Mouse (Mus musculus) embryonic facial prominence, embryonic 14.5 days (tissue): ENCODE results near the gene Gnptg. TPM values are rescaled to one million over a fixed set of nuclear protein-coding genes. Genes with fewer than 3 reads are reported as not detected.

Source experiments
- ATAC-seq: fragments of 200-750 bp; cut with Nextera tagmentation; 2 replicates; pipeline ENCODE4 v1.8.0; 2017; ENCODE audit warnings: low read depth, moderate number of reproducible peaks, moderate TSS enrichment
- DNase-seq: peaks from one replicate; pipeline ENCODE4 v3.0.0-alpha.2; 2015; ENCODE audit warnings: low spot score
- H3K27ac ChIP-seq: fragments of 300-500 bp; sonication (generic); replicated peaks from 2 replicates; pipeline ENCODE4 v1.5.1; 2014; ENCODE audit warnings: low read depth, mild to moderate bottlenecking, low read length, moderate library complexity
- H3K27me3 ChIP-seq: fragments of 300-500 bp; sonication (generic); replicated peaks from 2 replicates; pipeline ENCODE4 v1.6.1; 2014; ENCODE audit warnings: low read length; ENCODE audit not compliant: control insufficient read depth, insufficient read depth
- H3K36me3 ChIP-seq: fragments of 300-500 bp; sonication (generic); 2 replicates; pipeline ENCODE4 v1.6.1; 2014; ENCODE audit warnings: low read length, mixed read lengths; ENCODE audit not compliant: control insufficient read depth, insufficient read depth
- H3K4me1 ChIP-seq: fragments of 300-500 bp; sonication (generic); 2 replicates; pipeline ENCODE4 v1.6.1; 2014; ENCODE audit warnings: antibody characterized with exemption, low read length; ENCODE audit not compliant: control insufficient read depth, insufficient read depth
- H3K4me2 ChIP-seq: fragments of 300-500 bp; sonication (generic); 2 replicates; pipeline ENCODE4 v1.6.1; 2014; ENCODE audit warnings: low read depth, mild to moderate bottlenecking, low read length, moderate library complexity, mixed read lengths
- H3K4me3 ChIP-seq: fragments of 300-500 bp; sonication (generic); 2 replicates; pipeline ENCODE4 v1.5.1; 2014; ENCODE audit warnings: low read depth, mild to moderate bottlenecking, low read length
- H3K9ac ChIP-seq: fragments of 300-500 bp; sonication (generic); 2 replicates; pipeline ENCODE4 v1.6.1; 2014; ENCODE audit warnings: low read depth, mild to moderate bottlenecking, low read length, moderate library complexity, mixed read lengths
- H3K9me3 ChIP-seq: fragments of 300-500 bp; sonication (generic); 2 replicates; pipeline ENCODE4 v1.6.1; 2016; ENCODE audit warnings: low read length; ENCODE audit not compliant: control insufficient read depth
- WGBS: fragments of 180-500 bp; shearing (Covaris S2); extraction: QIAGEN DNeasy Blood & Tissue Kit; methylation state at CpG from one replicate; pipeline ENCODE4 v1.1.7; 2014; 5-methylcytosine and 5-hydroxymethylcytosine counted together
- polyA plus RNA-seq: library from polyadenylated mRNA; unstranded; fragments of >200 nt; fragmentation: Nextera tagmentation; extraction: Ambion mirVana; gene quantifications from 2 replicates; pipeline ENCODE4 v1.2.1, GENCODE M21; 2014

The Gnptg gene
- polyA plus RNA-seq, 1 experiment from 2014 or later, result 32.4 TPM

- Histone ChIP-seq H3K27ac (peak overlapping the region; percentile 99), H3K36me3 (peaks cover 29% of the 10 kb centered on the region), H3K9ac (peak overlapping the region; percentile 100), H3K27me3 (no peaks in the 10 kb centered on the region), H3K4me1 (peaks cover 14% of the 10 kb centered on the region), H3K9me3 (no peaks in the 10 kb centered on the region), H3K4me3 (peak overlapping the region; percentile 99), H3K4me2 (peak overlapping the region; percentile 97)
- peak; percentile 94 for ATAC-seq
- WGBS, result under 1% methylated on average over 61 of the region's 92 CpGs
- peak; percentile 96 for DNase-seq
Measured at GRCm38 (mm10) chr17:25272951-25273705, 33.2 kb upstream of the Gnptg start.

DNA sequence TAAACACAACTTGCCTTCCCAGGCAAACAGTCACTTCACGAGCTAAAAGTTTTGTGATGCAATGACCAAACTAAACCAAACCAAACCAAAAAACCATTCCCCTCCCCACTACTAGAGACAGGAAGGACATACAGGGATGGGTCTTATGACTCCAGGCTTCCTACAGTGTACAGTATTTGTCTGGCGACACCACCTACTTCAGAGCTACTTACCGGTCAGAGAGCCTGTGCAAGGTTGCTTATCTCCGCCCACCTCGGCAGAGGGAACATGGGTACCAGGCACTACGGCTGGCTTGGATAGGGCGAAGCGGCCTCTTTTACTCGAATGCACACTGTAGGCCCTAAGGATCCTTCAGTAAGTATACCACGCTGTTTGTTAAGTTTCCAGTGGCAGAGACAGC, 32.4 kb upstream of the Gnptg start:
- Histone ChIP-seq H3K4me2 (peak overlapping the region; percentile 97), H3K36me3 (peaks cover 37% of the 10 kb centered on the region), H3K27ac (peak overlapping the region; percentile 99), H3K9me3 (no peaks in the 10 kb centered on the region), H3K4me1 (peaks cover 14% of the 10 kb centered on the region), H3K4me3 (peak overlapping the region; percentile 99), H3K27me3 (no peaks in the 10 kb centered on the region), H3K9ac (peak overlapping the region; percentile 100)
- DNase-seq (no peak), ATAC-seq (no peak)
- 2% methylated on average over 10 of the region's 10 CpGs for WGBS

DNA sequence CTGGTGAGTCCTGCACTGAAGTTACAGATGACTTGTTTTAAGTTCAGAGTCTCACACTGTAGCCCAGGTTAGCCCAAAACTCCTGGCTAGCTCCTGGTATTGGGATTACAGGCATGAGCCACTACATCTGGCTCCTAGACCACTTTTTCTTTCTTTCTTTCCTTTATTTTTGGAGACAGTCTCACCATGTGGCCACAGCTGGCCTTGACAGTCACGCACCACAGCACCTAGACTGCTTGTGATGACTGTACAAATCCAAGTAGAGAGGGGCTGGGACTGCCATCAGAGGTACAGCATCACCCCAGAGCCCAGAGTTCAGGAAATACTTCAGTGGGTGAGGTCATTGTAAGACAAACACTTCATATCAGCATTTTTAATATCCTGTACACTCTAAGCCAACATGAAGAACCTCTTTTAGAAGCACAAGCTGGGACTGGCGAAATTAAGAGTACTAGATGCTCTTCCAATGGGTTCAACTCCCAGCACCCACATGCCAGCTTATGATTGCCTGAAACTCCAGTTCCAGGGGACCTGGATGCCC, 30.9 kb upstream of the Gnptg start:
- no peak overlapping the region for H3K27ac ChIP-seq
- H3K4me1 ChIP-seq, result peaks cover 14% of the 10 kb centered on the region
- peak overlapping the region; percentile 100; the same call in 1 of the 2 replicates for H3K9ac ChIP-seq
- H3K4me3 ChIP-seq, result 0 out of 2 replicates have a peak overlapping the region, but pooled peaks have one; percentile 99
- peaks cover 51% of the 10 kb centered on the region for H3K36me3 ChIP-seq
- H3K9me3 ChIP-seq, result no peaks in the 10 kb centered on the region
- no peaks in the 10 kb centered on the region for H3K27me3 ChIP-seq
- no peak for DNase-seq
- peak overlapping the region; percentile 97 for H3K4me2 ChIP-seq
- WGBS, result 76% methylated on average over 2 of the region's 2 CpGs
- ATAC-seq, result no peak

DNA sequence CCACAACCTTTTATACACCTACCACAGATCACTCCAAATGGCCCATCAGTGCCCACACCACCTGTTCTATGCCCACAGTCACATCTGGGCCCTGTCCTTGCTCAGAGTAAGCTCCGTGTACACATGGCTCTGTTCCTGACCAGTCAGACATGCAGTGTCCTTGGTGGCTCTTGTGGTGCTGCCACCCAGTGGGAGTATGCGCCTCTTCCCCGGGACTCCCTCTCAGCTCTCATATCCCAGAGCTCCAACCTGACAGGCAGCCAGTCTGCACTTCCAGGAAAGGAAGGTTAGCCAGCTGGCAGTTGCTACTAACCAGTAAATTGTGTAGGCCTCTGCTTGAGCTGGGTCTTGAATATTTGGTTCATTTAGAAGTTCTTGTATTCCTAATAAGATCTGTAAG, 24.5 kb upstream of the Gnptg start:
- 78% methylated on average over 3 of the region's 3 CpGs for WGBS
- no peak for DNase-seq
- no peak for ATAC-seq
- H3K4me3 ChIP-seq, result no peak overlapping the region
- H3K27ac ChIP-seq, result no peak overlapping the region
- no peak overlapping the region for H3K4me2 ChIP-seq
- peaks cover 80% of the 10 kb centered on the region for H3K36me3 ChIP-seq
- H3K4me1 ChIP-seq, result no peaks in the 10 kb centered on the region
- H3K27me3 ChIP-seq, result no peaks in the 10 kb centered on the region
- no peak overlapping the region for H3K9ac ChIP-seq
- H3K9me3 ChIP-seq, result no peaks in the 10 kb centered on the region

- ATAC-seq (no peak), DNase-seq (no peak)
- Histone ChIP-seq H3K36me3 (peaks cover 28% of the 10 kb centered on the region), H3K27me3 (peaks cover 25% of the 10 kb centered on the region), H3K4me2 (no peak overlapping the region), H3K27ac (no peak overlapping the region), H3K4me3 (no peak overlapping the region), H3K9me3 (no peaks in the 10 kb centered on the region), H3K9ac (no peak overlapping the region), H3K4me1 (peaks cover 9% of the 10 kb centered on the region; the same call in 1 of the 2 replicates)
- WGBS, result 51% methylated on average over 6 of the region's 6 CpGs
Measured at GRCm38 (mm10) chr17:25257804-25258261, 17.9 kb upstream of the Gnptg start.

DNA sequence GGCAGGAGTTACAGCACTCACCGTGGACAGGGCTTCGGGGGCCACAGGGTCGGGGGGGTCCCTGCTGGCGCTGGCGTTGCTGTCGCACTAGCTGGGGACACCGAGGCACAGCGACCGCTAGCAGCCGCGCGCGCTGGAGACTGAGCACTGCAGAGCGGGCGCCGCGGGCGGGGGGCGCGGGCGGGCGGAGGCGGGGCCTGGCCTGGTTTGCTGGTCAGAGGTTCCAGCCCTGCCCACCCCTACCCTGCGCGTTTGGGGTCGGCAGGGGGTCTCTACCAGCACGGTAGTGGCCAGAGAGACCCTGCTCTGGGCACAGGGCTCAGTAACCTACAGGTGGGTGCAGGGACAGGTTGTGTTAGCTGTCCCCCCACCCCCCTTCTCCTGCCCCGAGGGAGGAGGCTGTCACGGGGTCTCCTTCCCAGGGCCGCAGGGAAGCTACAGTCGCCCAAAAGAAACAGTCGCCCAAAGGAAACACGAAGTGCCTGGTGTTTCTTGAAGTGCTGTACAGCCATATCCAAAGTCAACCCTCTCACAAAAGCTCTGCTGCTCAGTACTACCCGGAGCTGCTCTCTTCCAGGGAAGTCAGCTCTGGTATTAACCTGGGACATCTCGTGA, 16.3 kb upstream of the Gnptg start, which contains the start of gene Baiap3:
TSS of gene Baiap3 (minus strand) at position 225 of the 615 bp plus-strand sequence.
- H3K4me1 ChIP-seq, result peaks cover 9% of the 10 kb centered on the region; the same call in 1 of the 2 replicates
- peak within 1 kb of the TSS; percentile 40 for H3K4me3 ChIP-seq
- H3K4me2 ChIP-seq, result peak within 1 kb of the TSS; percentile 71
- no peaks in the 10 kb centered on the region for H3K9me3 ChIP-seq
- no peak within 1 kb of the TSS for H3K27ac ChIP-seq
- 5% methylated on average over 9 of the region's 35 CpGs for WGBS
- peak; percentile 46 for ATAC-seq
- H3K36me3 ChIP-seq, result peaks cover 22% of the 10 kb centered on the region; the same call in 1 of the 2 replicates
- H3K9ac ChIP-seq, result peak within 1 kb of the TSS; percentile 51
- H3K27me3 ChIP-seq, result peaks cover 25% of the 10 kb centered on the region
- no peak for DNase-seq

DNA sequence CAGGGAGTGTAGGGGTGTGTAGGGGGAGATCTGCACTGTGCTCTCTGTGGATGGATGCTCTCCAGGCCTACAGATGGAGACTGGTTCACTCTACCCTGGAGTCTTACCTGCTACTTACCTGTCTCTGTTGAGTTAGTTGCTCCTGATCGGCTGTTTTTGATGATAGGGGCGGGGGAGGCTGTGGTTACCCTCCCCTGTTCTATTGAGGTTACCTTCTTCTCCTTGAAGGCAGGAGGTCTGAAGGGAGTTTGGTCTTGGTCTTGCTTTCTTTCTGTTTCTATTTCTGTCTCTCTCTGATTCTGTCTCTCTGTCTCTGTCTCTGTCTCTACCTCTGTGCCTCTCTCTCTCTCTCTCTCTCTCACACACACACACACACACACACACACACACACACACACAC, 15.2 kb upstream of the Gnptg start:
- Histone ChIP-seq H3K27me3 (peaks cover 25% of the 10 kb centered on the region), H3K4me3 (no peak overlapping the region), H3K27ac (no peak overlapping the region), H3K9ac (no peak overlapping the region), H3K4me1 (peaks cover 9% of the 10 kb centered on the region; the same call in 1 of the 2 replicates), H3K9me3 (no peaks in the 10 kb centered on the region), H3K36me3 (peaks cover 19% of the 10 kb centered on the region; the same call in 1 of the 2 replicates), H3K4me2 (no peak overlapping the region)
- WGBS, result 58% methylated on average over 2 of the region's 2 CpGs
- DNase-seq, result no peak
- no peak for ATAC-seq

- Histone ChIP-seq H3K4me2 (no peak overlapping the region), H3K4me1 (peaks cover 9% of the 10 kb centered on the region; the same call in 1 of the 2 replicates), H3K9me3 (no peaks in the 10 kb centered on the region), H3K36me3 (peaks cover 7% of the 10 kb centered on the region; the same call in 1 of the 2 replicates), H3K4me3 (no peak overlapping the region), H3K27me3 (peaks cover 25% of the 10 kb centered on the region), H3K27ac (no peak overlapping the region), H3K9ac (no peak overlapping the region)
- ATAC-seq (no peak), DNase-seq (no peak)
- WGBS, result 21% methylated on average over 10 of the region's 10 CpGs
Measured at GRCm38 (mm10) chr17:25253760-25254159, 13.8 kb upstream of the Gnptg start.
